Mouse (Mus musculus): ENCODE measurements around the gene Zbed5. TPM values are rescaled to one million over a fixed set of nuclear protein-coding genes. Genes with fewer than 3 reads are reported as not detected.
A peak's percentile ranks its signal among the peaks of the same experiment; 100 is the strongest.
"Not testable (repeated sequence)": the region's sequence is repeated elsewhere in the genome, so short reads cannot be mapped to it uniquely, and the experiment has no call there.

The Zbed5 gene
- polyA plus RNA-seq, 1 experiment from 2014 or later, result 7.4 TPM

GRCm38 (mm10) chr5:129875098-129875497, 20.4 kb upstream of the Zbed5 start:
- Histone ChIP-seq H3K4me3 (no peak overlapping the region), H3K9ac (no peak overlapping the region), H3K4me1 (no peaks in the 10 kb centered on the region), H3K9me3 (no peaks in the 10 kb centered on the region), H3K27me3 (no peaks in the 10 kb centered on the region), H3K27ac (no peak overlapping the region), H3K36me3 (no peaks in the 10 kb centered on the region), H3K4me2 (no peak overlapping the region)
- WGBS, result 78% methylated on average over 11 of the region's 11 CpGs
- ATAC-seq (ENCODE audit: insufficient number of reproducible peaks, low FRiP score, low TSS enrichment, low read depth), result no peak

- H3K4me2 ChIP-seq, result no peak overlapping the region
- no peaks in the 10 kb centered on the region for H3K9me3 ChIP-seq
- H3K4me3 ChIP-seq, result no peak overlapping the region
- H3K4me1 ChIP-seq, result no peaks in the 10 kb centered on the region
- no peak overlapping the region for H3K27ac ChIP-seq
- WGBS, result 73% methylated on average over 9 of the region's 9 CpGs
- H3K27me3 ChIP-seq, result no peaks in the 10 kb centered on the region
- H3K36me3 ChIP-seq, result peaks cover 20% of the 10 kb centered on the region
- no peak for ATAC-seq (ENCODE audit: insufficient number of reproducible peaks, low FRiP score, low TSS enrichment, low read depth)
- H3K9ac ChIP-seq, result no peak overlapping the region
Measured at GRCm38 (mm10) chr5:129877731-129878455, 17.6 kb upstream of the Zbed5 start.

DNA sequence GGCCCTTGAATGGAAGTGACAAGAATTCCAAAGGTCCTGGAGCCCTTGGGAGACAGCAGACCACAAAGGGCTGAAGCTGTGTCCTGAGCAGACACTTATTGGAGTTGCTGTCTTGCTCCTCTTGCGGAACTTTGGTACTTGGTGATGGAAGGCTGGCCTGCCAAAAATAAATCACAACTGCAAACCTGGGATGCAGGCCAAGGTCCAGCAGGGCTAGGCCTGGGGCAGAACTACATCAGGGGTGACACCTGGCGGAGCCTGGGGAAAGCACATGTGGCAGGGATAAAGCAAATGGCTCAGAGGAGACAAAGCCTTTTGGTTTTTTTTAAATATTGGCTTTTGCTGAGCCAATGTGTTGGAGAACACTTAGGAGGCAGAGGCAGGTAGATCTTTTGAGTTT, 16.6 kb upstream of the Zbed5 start:
- Histone ChIP-seq H3K4me3 (no peak overlapping the region), H3K4me1 (no peaks in the 10 kb centered on the region), H3K36me3 (peaks cover 26% of the 10 kb centered on the region), H3K27ac (no peak overlapping the region), H3K4me2 (no peak overlapping the region), H3K27me3 (no peaks in the 10 kb centered on the region), H3K9me3 (no peaks in the 10 kb centered on the region), H3K9ac (no peak overlapping the region)
- WGBS, result 40% methylated on average over 2 of the region's 2 CpGs
- no peak for ATAC-seq (ENCODE audit: insufficient number of reproducible peaks, low FRiP score, low TSS enrichment, low read depth)

- Histone ChIP-seq H3K4me3 (no peak overlapping the region), H3K36me3 (peaks cover 35% of the 10 kb centered on the region), H3K9ac (no peak overlapping the region), H3K27ac (no peak overlapping the region), H3K4me2 (no peak overlapping the region), H3K9me3 (no peaks in the 10 kb centered on the region), H3K4me1 (no peaks in the 10 kb centered on the region; the same call in none of the 2 replicates), H3K27me3 (no peaks in the 10 kb centered on the region)
- WGBS, result 75% methylated on average over 3 of the region's 3 CpGs
- no peak for ATAC-seq (ENCODE audit: insufficient number of reproducible peaks, low FRiP score, low TSS enrichment, low read depth)
Measured at GRCm38 (mm10) chr5:129879888-129880287, 15.6 kb upstream of the Zbed5 start.

DNA sequence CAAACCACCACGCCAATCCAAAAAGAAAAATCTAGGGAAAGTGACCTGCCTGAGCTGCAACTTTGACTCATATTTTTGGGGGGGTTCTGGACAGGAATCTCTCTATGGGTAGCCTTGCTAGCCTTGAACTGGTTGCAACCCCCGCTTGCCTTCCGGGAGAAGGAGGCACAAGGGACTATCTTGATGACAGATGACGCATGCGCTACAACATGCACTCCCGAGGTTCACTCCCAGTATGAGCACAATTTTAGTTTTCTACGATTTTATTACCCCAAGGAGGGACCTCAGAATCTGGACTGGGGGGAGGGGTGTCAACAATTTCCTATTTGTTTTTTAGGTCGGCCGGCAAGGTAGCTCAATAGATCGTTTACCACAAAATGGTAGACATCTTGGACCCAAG, 9.3 kb upstream of the Zbed5 start:
- H3K36me3 ChIP-seq, result peaks cover 25% of the 10 kb centered on the region
- no peaks in the 10 kb centered on the region for H3K9me3 ChIP-seq
- H3K4me2 ChIP-seq, result peak overlapping the region; percentile 72
- no peak overlapping the region for H3K27ac ChIP-seq
- H3K4me3 ChIP-seq, result peak overlapping the region; percentile 81
- no peak for ATAC-seq (ENCODE audit: insufficient number of reproducible peaks, low FRiP score, low TSS enrichment, low read depth)
- H3K9ac ChIP-seq, result peak overlapping the region; percentile 85
- no peaks in the 10 kb centered on the region for H3K27me3 ChIP-seq
- 33% methylated on average over 10 of the region's 10 CpGs for WGBS
- peaks cover 14% of the 10 kb centered on the region for H3K4me1 ChIP-seq

- no peaks in the 10 kb centered on the region for H3K9me3 ChIP-seq
- H3K4me1 ChIP-seq, result peaks cover 14% of the 10 kb centered on the region
- under 1% methylated on average over 46 of the region's 46 CpGs for WGBS
- peak; percentile 99 for ATAC-seq (ENCODE audit: insufficient number of reproducible peaks, low FRiP score, low TSS enrichment, low read depth)
- peaks cover 19% of the 10 kb centered on the region for H3K36me3 ChIP-seq
- peak within 1 kb of the TSS; percentile 72 for H3K4me2 ChIP-seq
- no peaks in the 10 kb centered on the region for H3K27me3 ChIP-seq
- peak within 1 kb of the TSS; percentile 81 for H3K4me3 ChIP-seq
- peak within 1 kb of the TSS; percentile 85 for H3K9ac ChIP-seq
- H3K27ac ChIP-seq, result peak within 1 kb of the TSS; percentile 95
Measured at GRCm38 (mm10) chr5:129886911-129887636, 8.4 kb upstream of the Zbed5 start, which contains the start of gene Chchd2. Gene Chchd2 (minus strand): TSS chr5:129887470.

GRCm38 (mm10) chr5:129890390-129890789, 5.1 kb upstream of the Zbed5 start:
- H3K27me3 ChIP-seq; H3K27ac ChIP-seq; H3K9me3 ChIP-seq; H3K36me3 ChIP-seq; H3K4me3 ChIP-seq; ATAC-seq (ENCODE audit: insufficient number of reproducible peaks, low FRiP score, low TSS enrichment, low read depth); H3K9ac ChIP-seq; H3K4me2 ChIP-seq: not testable (repeated sequence)
- H3K4me1 ChIP-seq, result peaks cover 13% of the 10 kb centered on the region
- 85% methylated on average over 7 of the region's 7 CpGs for WGBS

DNA sequence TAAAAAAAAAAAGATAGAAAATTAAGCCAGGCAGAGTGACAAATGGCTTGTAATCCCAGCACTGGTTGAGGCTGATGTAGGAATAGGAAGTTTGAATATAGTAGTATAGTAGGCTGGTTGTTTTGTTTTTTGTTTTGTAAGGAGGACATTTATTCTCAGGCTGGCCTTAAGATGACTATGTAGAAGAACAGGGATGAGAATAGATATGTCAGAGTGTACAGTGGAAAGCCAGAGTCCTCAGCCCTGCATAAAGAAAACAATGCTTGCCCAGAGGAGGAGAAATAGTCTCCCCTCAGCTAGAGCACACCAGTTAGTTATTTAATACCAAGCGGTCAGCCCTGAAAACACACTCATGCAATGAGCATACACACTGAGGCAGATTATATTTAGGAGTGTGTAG, 2.9 kb downstream of the Zbed5 start, which contains the start of gene Phkg1:
TSS of gene Phkg1 (minus strand) at position 101 of the 400 bp plus-strand sequence.
- WGBS, result 96% methylated on average over 1 of the region's 1 CpGs
- no peak for ATAC-seq (ENCODE audit: insufficient number of reproducible peaks, low FRiP score, low TSS enrichment, low read depth)
- H3K9ac ChIP-seq, result no peak within 1 kb of the TSS
- no peaks in the 10 kb centered on the region for H3K27me3 ChIP-seq
- H3K36me3 ChIP-seq, result peaks cover 22% of the 10 kb centered on the region
- H3K4me3 ChIP-seq, result no peak within 1 kb of the TSS
- H3K4me1 ChIP-seq, result 0 out of 2 replicates have a peak, but pooled peaks cover 9% of the 10 kb centered on the region
- H3K9me3 ChIP-seq, result no peaks in the 10 kb centered on the region
- H3K27ac ChIP-seq, result no peak within 1 kb of the TSS
- H3K4me2 ChIP-seq, result no peak within 1 kb of the TSS

- no peak for ATAC-seq (ENCODE audit: insufficient number of reproducible peaks, low FRiP score, low TSS enrichment, low read depth)
- 27% methylated on average over 4 of the region's 4 CpGs for WGBS
- Histone ChIP-seq H3K4me2 (peak overlapping the region; percentile 91), H3K27me3 (no peaks in the 10 kb centered on the region), H3K9ac (no peak overlapping the region), H3K4me1 (peaks cover 9% of the 10 kb centered on the region), H3K27ac (no peak overlapping the region), H3K4me3 (peak overlapping the region; percentile 79), H3K9me3 (no peaks in the 10 kb centered on the region), H3K36me3 (peaks cover 6% of the 10 kb centered on the region)
Measured at GRCm38 (mm10) chr5:129907775-129908174, 12.3 kb downstream of the Zbed5 start.

DNA sequence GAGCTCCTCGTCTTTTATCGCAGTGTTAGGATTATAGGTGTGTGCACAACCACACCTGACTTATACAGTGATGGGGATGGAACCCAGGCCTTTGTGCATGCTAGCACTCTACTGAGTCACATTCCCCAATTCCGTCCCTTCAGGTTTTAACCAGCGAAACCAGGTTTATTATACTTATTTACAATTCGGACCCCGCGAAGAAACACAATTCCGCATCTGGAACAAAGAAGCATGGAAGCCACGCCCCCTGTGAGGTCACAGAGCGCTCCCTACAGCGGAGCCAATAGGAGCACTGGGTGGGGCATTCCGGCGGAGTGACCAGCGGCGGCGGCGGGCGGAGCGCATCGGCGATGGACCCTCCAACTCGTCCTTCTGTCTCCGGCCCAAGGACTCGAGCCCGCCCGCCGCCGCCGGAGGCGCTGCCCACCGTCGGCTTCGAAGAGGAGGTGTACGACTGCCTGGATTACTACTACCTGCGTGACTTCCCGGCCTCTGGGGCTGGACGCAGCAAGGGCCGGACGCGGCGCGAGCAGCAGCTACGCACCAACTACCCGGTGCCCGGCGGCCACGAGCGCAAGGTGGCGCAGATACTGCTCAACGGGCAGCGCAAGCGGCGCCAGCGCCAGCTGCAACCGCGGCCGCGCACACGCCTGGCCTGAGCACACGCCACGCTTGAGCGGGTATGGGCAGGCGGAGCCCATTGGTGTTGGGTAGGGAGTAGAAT, 12.9 kb downstream of the Zbed5 start, which contains the start of gene Nupr1l:
TSS of gene Nupr1l (plus strand) at position 299 of the 724 bp plus-strand sequence.
- under 1% methylated on average over 62 of the region's 63 CpGs for WGBS
- Histone ChIP-seq H3K27ac (peak within 1 kb of the TSS; percentile 82), H3K4me1 (peaks cover 9% of the 10 kb centered on the region), H3K4me2 (peak within 1 kb of the TSS; percentile 91), H3K27me3 (no peaks in the 10 kb centered on the region), H3K9me3 (no peaks in the 10 kb centered on the region), H3K4me3 (peak within 1 kb of the TSS; percentile 79), H3K36me3 (no peaks in the 10 kb centered on the region), H3K9ac (peak within 1 kb of the TSS; percentile 63)
- ATAC-seq (ENCODE audit: insufficient number of reproducible peaks, low FRiP score, low TSS enrichment, low read depth), result peak; percentile 92

- WGBS, result 65% methylated on average over 9 of the region's 9 CpGs
- peaks cover 9% of the 10 kb centered on the region for H3K4me1 ChIP-seq
- no peaks in the 10 kb centered on the region for H3K27me3 ChIP-seq
- no peak for ATAC-seq (ENCODE audit: insufficient number of reproducible peaks, low FRiP score, low TSS enrichment, low read depth)
- H3K27ac ChIP-seq, result no peak overlapping the region
- no peaks in the 10 kb centered on the region for H3K9me3 ChIP-seq
- H3K9ac ChIP-seq, result 0 out of 2 replicates have a peak overlapping the region, but pooled peaks have one; percentile 8
- peak overlapping the region; percentile 79 for H3K4me3 ChIP-seq
- peak overlapping the region; percentile 91 for H3K4me2 ChIP-seq
- no peaks in the 10 kb centered on the region for H3K36me3 ChIP-seq
Measured at GRCm38 (mm10) chr5:129909147-129909546, 13.6 kb downstream of the Zbed5 start.
